Mouse (Mus musculus): Measurements from ENCODE around the gene Ppox.

DNA sequence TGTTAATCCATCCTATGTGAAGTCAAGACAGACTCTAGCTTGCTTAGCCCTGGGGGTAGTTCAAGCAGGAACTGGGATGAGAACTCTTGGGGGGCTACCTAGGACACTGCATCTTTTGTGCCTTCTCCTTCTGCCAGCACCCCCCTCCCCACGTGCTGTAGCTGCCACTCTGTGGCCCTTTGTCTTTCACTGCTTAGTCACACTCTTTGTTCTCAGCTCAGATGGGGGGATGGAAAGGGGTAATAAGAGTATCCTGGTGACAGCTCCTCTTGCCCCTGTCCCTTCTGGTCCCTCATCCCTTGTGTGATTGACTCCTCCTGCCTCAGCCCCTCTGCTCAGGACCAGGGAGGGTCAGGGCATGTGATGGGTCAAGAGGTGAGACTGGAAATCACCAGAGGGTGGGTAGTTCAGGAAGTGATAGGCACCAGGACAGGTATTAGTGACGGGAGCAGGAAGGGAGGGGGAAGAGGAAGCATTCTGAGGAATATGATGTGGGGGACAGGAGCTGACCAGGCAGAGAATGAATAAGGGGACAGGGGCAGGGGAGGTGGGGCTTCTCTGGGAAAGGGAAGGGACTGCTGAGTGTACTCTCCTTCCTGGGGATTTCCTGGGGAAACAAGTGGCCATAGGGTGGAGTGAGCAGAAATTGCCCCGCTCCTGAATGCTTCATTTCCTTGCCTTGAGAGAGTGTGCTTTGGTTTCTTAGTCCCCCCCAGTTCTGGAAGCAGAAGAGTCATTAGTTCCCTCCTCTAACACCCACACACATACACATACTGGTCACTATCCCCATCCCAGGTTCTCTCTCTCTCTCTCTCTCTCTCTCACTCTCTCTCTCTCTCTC is 32.4 kb downstream of the Ppox start:
- TF ChIP-seq CTCF (IDR thresholded peaks at IDR 0.05; ENCODE audit: control insufficient read depth, insufficient read depth, insufficient replicate concordance, low read depth, low read length): no peak
- TF ChIP-seq POLR2A (IDR thresholded peaks at IDR 0.05; ENCODE audit: control insufficient read depth, low read depth, low read length): no peak
